Mouse (Mus musculus) liver, postnatal 0 days (tissue): ENCODE data around the gene Pabpn1.

ENCODE experiments used
- CTCF ChIP-seq: sonication (generic); IDR thresholded peaks from 2 replicates; pipeline ENCODE4 v1.5.1; 2016; ENCODE audit warnings: antibody characterized with exemption, low read depth
- EP300 ChIP-seq: IDR thresholded peaks from 2 replicates; pipeline ENCODE4 v1.6.1; 2016; ENCODE audit warnings: antibody characterized with exemption, low read depth, mild to moderate bottlenecking

DNA sequence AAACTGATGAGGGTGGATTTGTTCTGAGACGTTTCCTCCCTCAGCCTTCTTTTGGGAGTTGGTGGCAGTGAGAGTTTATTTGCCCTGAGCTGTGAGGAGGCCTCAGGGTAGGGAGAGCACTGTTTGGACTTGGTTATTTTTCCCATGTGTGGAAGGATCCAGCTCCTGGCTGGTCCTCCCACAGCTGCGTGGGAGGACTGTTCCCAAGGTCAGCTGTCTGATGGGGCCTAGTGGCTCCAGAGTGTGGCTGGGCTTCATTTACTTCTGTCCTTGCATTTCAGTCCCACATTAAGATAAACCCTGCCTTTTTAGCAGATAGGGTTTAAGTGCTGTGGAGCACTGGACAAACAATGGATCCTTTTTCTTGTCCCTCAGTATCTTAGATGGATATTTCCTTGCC lies 5.1 kb downstream of the Pabpn1 start:
- TF ChIP-seq CTCF = no peak
- TF ChIP-seq EP300 = no peak
